Mouse (Mus musculus): Measurements from ENCODE around the gene Sh3bp5l. TPM values are rescaled to one million over a fixed set of nuclear protein-coding genes. Genes with fewer than 3 reads are reported as not detected.
A peak's percentile ranks its signal among the peaks of the same experiment; 100 is the strongest.
"Not testable (repeated sequence)": the region's sequence is repeated elsewhere in the genome, so short reads cannot be mapped to it uniquely, and the experiment has no call there.

The Sh3bp5l gene
- total RNA-seq, 4 experiments from 2014 or later = 37.3 to 57.0 (median 44.8) TPM

DNA sequence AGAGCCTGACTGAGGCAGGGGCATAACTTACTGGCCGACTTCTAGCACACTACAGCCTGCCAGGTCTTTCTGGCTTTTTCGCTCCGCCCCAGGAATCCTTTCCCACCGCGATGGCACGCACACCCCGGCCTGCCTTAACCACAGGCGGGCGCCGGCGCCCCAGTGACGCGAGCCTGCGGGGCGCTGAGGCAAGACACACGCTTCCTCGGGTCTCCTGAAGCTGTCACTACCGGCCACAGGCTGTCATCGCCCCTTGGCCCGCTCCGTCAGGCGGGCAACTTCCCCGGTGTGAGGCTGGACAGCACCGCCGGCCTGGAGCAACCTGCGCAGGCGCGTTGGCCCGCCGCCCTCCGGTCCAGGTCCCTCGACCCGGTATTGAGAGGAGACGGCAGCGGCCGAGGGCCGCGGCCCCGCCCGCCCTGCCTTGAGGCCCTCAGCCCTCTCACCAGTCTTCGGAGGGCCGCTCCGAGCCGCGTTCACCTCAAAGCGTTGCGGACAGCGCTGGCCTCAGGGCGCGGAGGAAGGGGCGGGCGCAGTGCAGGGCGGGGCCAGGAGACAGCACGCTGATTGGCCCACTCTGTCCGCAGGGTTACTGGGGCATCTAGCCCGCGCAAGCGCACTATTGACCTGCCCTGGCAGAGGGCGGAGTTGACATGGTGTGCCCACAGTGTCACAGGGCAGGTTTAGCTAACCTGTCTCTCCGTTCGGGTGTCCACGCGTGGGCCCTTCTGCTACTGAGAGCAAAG, 7.5 kb upstream of the Sh3bp5l start:
- peak; percentile 94 to 96 for DNase-seq (ENCODE audit: low spot score in 2 of 2)

DNA sequence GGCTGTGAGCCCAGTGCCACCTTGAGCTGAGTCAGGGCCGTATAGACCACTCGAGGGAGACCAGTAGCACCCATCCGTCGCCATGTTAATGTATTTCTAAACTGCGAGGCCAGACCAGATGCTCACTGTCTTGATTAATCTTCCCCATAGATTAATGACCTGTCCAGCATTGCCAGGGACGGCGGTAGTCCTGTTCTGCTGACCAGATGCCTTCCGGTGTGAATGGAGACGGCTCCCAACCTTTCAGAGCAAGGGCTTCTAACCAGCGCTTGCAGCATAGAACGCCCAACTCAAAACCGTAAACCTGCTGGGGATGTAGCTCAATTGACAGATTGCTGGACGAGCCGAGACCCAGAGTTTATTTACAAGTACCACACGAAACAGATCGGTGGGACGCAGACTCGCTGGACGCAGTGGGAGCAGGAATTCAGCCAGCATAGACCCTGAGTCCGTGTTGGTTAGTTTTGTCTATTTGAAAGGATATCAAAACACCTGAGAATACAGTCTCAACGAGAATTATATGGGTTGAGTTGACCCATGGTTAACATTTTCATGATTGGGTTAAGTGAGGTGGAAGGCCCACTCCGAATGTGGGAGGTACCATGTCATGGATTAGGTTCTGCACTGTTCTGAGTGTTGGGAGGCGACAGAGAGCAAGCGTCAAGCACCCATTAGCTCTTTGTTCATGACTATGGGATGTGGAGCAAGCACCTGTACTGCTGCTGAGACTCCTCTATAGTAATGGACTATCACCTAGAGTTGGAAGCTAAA, 6.8 kb upstream of the Sh3bp5l start:
- DNase-seq (ENCODE audit: low spot score in 2 of 2) = no peak

GRCm38 (mm10) chr11:58324614-58325229, 5.8 kb upstream of the Sh3bp5l start:
- no peak for DNase-seq (ENCODE audit: low spot score in 2 of 2)

- no peak for DNase-seq (ENCODE audit: low spot score in 2 of 2)
Observed at GRCm38 (mm10) chr11:58326781-58327180, 3.7 kb upstream of the Sh3bp5l start.

DNA sequence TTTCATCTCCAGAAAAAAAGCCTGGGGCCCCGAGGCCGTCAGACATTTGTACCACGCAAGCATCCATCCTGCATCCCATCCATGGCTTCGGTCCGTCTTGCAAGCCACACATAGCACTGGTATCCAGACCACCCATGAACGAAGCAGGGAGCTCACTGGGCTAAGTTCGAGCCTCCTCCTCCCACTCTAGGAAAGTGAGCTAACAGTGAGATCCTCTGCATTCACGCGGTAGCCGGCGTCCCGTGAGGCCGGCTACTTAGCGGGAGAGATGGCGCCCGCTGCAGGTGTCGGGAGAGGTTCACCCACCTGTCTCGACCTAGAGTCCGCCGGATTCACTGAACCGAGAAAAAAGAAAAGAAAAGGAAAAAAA, 633 bp upstream of the Sh3bp5l start:
- DNase-seq (ENCODE audit: low spot score in 2 of 2) = no peak

DNA sequence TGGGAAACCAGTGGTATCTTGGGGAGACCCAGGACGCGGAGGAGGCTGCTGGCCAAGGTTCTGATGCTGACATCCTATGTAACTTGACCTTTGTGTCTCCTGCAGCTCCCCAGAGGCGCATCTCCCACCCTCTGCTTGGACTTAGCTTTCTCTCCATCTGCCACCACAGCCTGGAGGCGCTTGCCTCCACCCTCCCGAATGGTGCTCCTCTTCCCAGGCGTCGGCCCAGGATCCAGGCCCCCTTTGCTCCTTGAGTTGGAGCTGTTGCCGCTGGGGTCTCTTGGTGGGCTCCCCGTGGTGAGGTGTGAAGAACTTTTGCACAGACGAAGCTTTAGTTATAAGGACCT, 598 bp downstream of the Sh3bp5l start:
- no peak for DNase-seq (ENCODE audit: low spot score in 2 of 2)

GRCm38 (mm10) chr11:58331546-58331945, 1.0 kb downstream of the Sh3bp5l start:
- DNase-seq (ENCODE audit: low spot score in 2 of 2) = no peak

GRCm38 (mm10) chr11:58334746-58335145, 4.2 kb downstream of the Sh3bp5l start:
- DNase-seq (ENCODE audit: low spot score in 2 of 2) = no peak

DNA sequence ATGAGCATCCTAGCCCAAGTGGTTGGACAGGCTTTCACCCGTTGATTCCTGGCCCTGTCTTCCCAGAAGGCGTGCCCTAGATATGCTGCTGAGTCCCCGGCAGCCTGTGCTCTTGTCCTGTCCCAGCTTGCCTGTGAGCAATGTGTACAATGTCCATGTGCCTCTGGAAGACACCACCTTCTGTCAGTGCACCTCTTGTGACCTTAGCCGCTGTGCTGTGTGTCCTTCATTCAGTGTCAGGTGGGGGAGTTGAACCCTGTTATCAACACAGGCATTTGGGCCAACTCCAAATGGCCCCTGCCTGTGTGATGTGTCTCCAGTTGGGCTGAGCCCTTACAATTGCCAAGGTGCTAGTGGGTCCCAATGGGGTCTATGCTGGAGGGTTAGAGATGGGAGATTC, 16.2 kb downstream of the Sh3bp5l start:
- DNase-seq (ENCODE audit: low spot score in 2 of 2) = no peak

DNA sequence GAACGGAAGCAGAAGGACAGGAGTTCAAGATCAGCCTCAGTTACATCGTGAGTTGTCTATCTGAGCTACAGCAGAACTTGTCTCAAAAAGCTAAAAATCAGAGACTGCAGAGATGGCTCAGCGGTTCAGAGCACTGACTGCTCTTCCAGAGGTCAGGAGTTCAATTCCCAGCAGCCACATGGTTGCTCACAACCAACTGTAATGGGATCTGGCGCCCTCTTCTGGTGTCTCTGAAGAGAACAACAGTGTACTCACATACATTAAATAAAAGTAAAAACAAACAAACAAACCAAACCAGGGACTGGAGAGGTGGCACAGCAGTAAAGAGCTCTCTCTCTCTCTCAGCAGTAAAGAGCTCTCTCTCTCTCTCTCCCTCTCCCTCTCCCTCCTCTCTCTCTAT, 20.1 kb downstream of the Sh3bp5l start:
- DNase-seq (ENCODE audit: low spot score in 2 of 2) = no peak

DNA sequence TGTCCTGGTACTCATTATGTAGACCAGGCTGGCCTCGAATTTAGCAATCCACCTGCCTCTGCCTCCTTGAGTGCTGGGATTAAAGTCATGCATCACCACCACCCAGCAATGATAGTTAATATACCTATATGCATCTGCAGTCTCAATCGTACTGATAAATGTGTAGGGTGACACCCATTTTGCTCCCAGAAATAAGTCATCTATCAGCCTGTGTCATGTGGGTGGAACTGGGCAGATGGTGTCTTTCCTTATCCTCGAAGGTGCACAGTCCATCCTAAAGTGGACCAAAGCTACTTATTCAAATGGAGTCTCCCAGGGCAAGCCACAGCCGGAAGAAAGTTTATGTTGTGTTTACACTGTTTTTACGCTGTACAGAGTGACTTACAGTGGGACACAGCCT, 20.7 kb downstream of the Sh3bp5l start:
- no peak for DNase-seq (ENCODE audit: low spot score in 2 of 2)

GRCm38 (mm10) chr11:58352681-58353548, 22.4 kb downstream of the Sh3bp5l start:
- DNase-seq (ENCODE audit: low spot score in 2 of 2) = no peak

GRCm38 (mm10) chr11:58353709-58354108, 23.2 kb downstream of the Sh3bp5l start:
- no peak for DNase-seq (ENCODE audit: low spot score in 2 of 2)

- DNase-seq (ENCODE audit: low spot score in 2 of 2) = no peak
Observed at GRCm38 (mm10) chr11:58354476-58354875, 24.0 kb downstream of the Sh3bp5l start.

- no peak for DNase-seq (ENCODE audit: low spot score in 2 of 2)
Observed at GRCm38 (mm10) chr11:58354927-58355326, 24.4 kb downstream of the Sh3bp5l start.

DNA sequence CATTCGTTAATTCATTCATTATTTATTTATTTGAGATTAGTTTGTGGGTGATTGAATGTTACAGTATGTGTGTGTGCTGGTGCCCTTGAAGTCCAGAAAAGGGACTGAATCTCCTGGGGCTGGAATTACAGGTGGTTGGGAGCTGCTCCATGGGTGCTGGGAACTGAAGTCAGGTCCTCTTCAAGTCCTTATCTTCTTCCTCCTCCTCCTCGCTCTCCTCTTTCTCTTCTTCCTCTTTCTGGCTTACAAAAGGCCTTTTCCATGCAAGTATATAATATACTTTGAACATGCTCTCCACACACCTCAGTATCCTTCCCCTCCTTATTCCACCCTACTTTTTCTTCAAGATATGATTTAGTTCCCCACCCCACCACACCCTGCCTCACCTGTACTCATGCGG, 26.5 kb downstream of the Sh3bp5l start:
- DNase-seq (ENCODE audit: low spot score in 2 of 2) = no peak

DNA sequence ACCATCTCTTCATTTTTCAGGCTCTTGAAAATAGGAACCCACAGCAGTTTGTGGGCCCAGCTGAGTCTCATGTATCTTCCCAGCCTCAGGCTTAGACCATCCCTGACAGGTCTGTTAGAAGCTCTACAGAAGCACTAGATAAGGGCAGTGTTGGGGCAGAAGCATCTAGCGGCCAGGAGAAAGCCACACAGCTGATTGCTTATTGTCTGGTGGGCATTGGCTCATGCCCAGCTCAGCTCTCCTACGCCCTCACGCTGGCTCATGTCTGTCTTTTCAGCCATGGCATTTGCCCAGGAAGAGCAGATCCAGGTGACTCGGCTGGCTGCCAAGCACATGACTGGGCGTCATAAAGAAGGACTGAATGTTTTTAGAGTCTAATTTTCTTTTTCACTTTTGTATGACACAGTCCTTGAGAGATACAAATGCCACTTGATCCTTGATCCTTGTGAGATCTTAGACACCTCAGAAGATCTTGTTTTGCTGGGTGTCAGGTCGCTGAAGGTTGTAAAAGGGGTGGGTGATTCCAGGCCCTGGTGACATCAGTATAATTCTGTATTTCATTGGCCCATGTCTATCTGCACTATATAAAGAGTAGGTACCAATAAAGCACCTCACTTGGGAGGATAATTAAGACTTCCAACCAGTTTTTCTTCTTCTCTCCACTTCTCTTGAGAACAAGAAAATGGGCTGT, 27.5 kb downstream of the Sh3bp5l start:
- no peak for DNase-seq (ENCODE audit: low spot score in 2 of 2)

GRCm38 (mm10) chr11:58362562-58362961, 32.0 kb downstream of the Sh3bp5l start:
- DNase-seq (ENCODE audit: low spot score in 2 of 2) = not testable (repeated sequence)

DNA sequence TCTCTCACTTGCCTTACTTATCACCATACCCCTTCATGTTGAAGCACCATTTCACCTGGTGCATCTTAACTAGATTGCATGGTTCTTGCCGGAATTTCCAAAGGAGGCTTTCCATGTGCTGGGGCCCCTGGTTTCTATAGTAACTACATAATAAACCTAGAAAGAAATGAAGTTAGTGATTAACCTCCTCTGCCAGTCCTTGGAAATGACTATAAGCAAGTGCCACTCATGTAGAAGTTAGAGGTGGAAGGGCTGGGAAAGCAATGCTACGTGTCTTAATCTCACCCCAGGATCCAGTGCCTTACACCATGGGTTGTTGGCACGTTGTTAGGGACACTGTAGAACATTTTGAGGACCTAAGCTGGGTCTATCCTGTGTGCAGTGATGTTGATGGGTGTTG, 33.9 kb downstream of the Sh3bp5l start:
- DNase-seq (ENCODE audit: low spot score in 2 of 2) = no peak

DNA sequence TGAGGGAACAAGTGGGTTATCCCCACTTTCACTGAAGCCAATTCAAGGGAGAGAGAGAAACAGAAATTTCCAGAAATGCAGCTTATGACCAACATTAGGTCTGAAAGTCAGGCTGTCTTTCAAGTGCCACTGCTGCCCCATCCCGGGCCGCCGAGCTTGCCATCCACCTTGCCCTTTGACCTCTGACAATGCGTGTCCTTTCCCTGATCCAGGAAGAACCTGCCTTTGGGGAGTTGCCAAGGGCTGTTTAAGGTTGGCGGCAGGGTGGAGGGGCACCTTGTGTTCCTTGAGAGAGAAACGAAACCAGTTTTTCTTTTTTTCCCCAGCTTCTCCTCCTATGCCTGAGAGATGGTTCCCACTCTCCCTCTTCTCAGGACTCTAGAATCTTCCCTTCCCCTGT, 35.7 kb downstream of the Sh3bp5l start:
- DNase-seq (ENCODE audit: low spot score in 2 of 2) = not testable (repeated sequence)

DNA sequence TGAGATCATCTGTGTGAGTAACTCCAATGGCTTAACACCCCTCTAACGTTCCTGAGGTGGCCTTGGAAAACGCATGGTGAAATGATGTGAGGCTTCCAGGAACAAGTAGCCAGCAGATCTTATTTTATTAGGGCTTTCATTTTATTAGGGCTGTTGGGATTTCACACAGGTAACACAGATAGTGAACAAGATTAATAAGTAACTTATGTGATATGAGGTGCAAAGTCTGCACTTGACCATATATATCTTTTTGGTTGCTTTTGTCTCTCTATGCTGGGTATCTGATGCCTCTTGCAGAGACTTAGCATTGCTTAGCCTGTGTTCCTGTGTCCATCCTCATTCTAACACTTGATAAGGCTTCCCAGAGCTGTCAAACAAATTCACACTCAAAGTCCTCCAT, 46.7 kb downstream of the Sh3bp5l start:
- DNase-seq (ENCODE audit: low spot score in 2 of 2) = no peak
